Mouse (Mus musculus): Measurements from ENCODE around the gene Lyrm4.

GRCm38 (mm10) chr13:36081591-36081990, 35.7 kb downstream of the Lyrm4 start:
- no peak for TF ChIP-seq HCFC1 (IDR thresholded peaks at IDR 0.05; ENCODE audit: low read depth, low read length)
- TF ChIP-seq POLR2A (IDR thresholded peaks at IDR 0.05; ENCODE audit: control insufficient read depth in 1 of 2, insufficient read depth in 1 of 2, low read depth in 1 of 2, low read length in 2 of 2, poor library complexity in 1 of 2): no peak
- no peak for TF ChIP-seq TAL1 (IDR thresholded peaks at IDR 0.05; ENCODE audit: low read length)
